In the genomic region with DNA sequence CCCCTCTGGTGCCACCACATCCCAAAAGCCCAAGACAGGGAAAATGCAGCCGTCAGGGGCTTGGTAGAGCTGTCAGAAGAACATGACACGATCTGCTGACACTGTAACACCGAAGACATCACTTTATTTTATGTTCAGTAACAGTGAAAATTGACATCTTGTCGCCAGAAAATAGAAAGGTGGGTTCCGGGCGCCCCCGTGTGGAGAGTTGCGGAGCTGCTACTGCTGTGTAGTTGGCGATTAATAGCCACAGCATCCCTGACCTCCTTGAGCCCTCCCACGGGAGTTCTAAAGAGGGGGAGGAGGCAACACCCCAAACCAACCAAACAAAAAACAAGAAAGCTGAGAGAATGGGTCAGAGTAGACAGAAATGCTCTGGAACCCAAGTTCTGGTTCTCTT, we compare ENCODE assay signal across 8 mouse cellular contexts. TPM values are rescaled to one million over a fixed set of nuclear protein-coding genes. Genes with fewer than 3 reads are reported as not detected.
DNase-seq lines count a peak whose midpoint lies in the region; ATAC-seq lines count a peak whose summit lies in the region.

No protein-coding gene starts in this region.

- no peak overlapping the region for H3K4me2 ChIP-seq in limb, embryonic 11.5 days (ENCODE audit: low read depth, severe bottlenecking)

- H3K36me3 ChIP-seq in forebrain, embryonic 10.5 days (replicated peaks) = peaks cover 64% of the 10 kb centered on the region
- H3K36me3 ChIP-seq in limb, embryonic 11.5 days (ENCODE audit: control insufficient read depth, insufficient read depth, low read length) = no peaks in the 10 kb centered on the region
- no peaks in the 10 kb centered on the region for H3K36me3 ChIP-seq in splenic B cell, adult 2 months (ENCODE audit: control insufficient read depth, insufficient read depth, low read length, poor library complexity, severe bottlenecking)

- H3K9me3 ChIP-seq in forebrain, embryonic 10.5 days = no peaks in the 10 kb centered on the region
- H3K9me3 ChIP-seq in limb, embryonic 11.5 days (ENCODE audit: control insufficient read depth, low read length) = no peaks in the 10 kb centered on the region

- H3K27ac ChIP-seq in forebrain, embryonic 10.5 days = no peak overlapping the region; the same call in 1 of the 2 replicates
- no peak overlapping the region for H3K27ac ChIP-seq in limb, embryonic 11.5 days (replicated peaks; ENCODE audit: low read depth, low read length)

- WGBS in forebrain, embryonic 10.5 days = 7% methylated on average over 10 of the region's 10 CpGs
- 4% methylated on average over 10 of the region's 10 CpGs for WGBS in limb, embryonic 11.5 days

- H3K4me1 ChIP-seq in forebrain, embryonic 10.5 days = peaks cover 58% of the 10 kb centered on the region
- H3K4me1 ChIP-seq in limb, embryonic 11.5 days (ENCODE audit: control insufficient read depth, insufficient read depth, low read length) = no peaks in the 10 kb centered on the region

- H3K4me3 ChIP-seq in forebrain, embryonic 10.5 days = no peak overlapping the region
- H3K4me3 ChIP-seq in limb, embryonic 11.5 days (ENCODE audit: low read depth, low read length) = no peak overlapping the region

- intact Hi-C loops in heart, postnatal 25 days (cut with DNase I) = loop anchor here (1.0 to 10.0 kb wide), 2 partner anchors 107 to 420 kb away; no protein-coding TSS in a partner anchor

- no peak for ATAC-seq in limb, embryonic 11.5 days (ENCODE audit: insufficient number of reproducible peaks, low FRiP score, low TSS enrichment, low read depth)
- peak; percentile 60 for ATAC-seq in monocyte, adult 5-6 weeks (replicated peaks; ENCODE audit: insufficient number of reproducible peaks, low FRiP score, low TSS enrichment, poor library complexity, severe bottlenecking)

- H3K9ac ChIP-seq in limb, embryonic 11.5 days (ENCODE audit: low read length) = no peak overlapping the region

- peak; percentile 40 for DNase-seq in heart, adult 8-10 months (ENCODE audit: low spot score)
- no peak for DNase-seq in heart, postnatal 25 days (ENCODE audit: low spot score)
- DNase-seq in brain, adult 2 months (ENCODE audit: low read depth, low spot score) = peak; percentile 67
- peak; percentile 83 for DNase-seq in forebrain, embryonic 10.5 days (ENCODE audit: extremely low spot score, low spot score)
- DNase-seq in induced T-regulatory cell, adult 2 months (ENCODE audit: low read depth) = peak; percentile 74
- peak; percentile 92 for DNase-seq in limb, embryonic 11.5 days (ENCODE audit: low spot score)
- peak; percentile 75 for DNase-seq in splenic B cell, adult 2 months (ENCODE audit: low read depth, low spot score)

- peaks cover 36% of the 10 kb centered on the region for H3K27me3 ChIP-seq in forebrain, embryonic 10.5 days (ENCODE audit: poor library complexity, severe bottlenecking)
- peaks cover 15% of the 10 kb centered on the region; the same call in 1 of the 2 replicates for H3K27me3 ChIP-seq in limb, embryonic 11.5 days (ENCODE audit: control insufficient read depth, insufficient read depth, low read length)
- no peaks in the 10 kb centered on the region for H3K27me3 ChIP-seq in splenic B cell, adult 2 months (ENCODE audit: control insufficient read depth, insufficient read depth, low read length, poor library complexity, severe bottlenecking)

RNA-seq across cellular contexts. Expression of gene Magoh, which starts 34.6 kb away (rescaled TPM):
- 10 to 100 TPM; 39.3 to 42.4 (median 41.4) TPM for total RNA-seq in heart, adult 8-10 months (2022)
- total RNA-seq in heart, postnatal 25 days (2021) = 10 to 100 TPM; 42.2 to 47.8 TPM
- polyA plus RNA-seq in forebrain, embryonic 10.5 days (2016; fragmentation: Nextera tagmentation; extraction: Ambion mirVana) = 245 and 247 TPM in 2 replicates
- 284 and 285 TPM in 2 replicates for polyA plus RNA-seq in limb, embryonic 11.5 days (2014; fragmentation: Nextera tagmentation; extraction: Ambion mirVana)
- 160 to 206 TPM (median 163 TPM) in 3 replicates for total RNA-seq in monocyte, adult 5-6 weeks (2017)

RNA-seq across cellular contexts. Expression of gene Lrp8, which starts 42.9 kb away (rescaled TPM):
- total RNA-seq in heart, adult 8-10 months (2022) = 1 to 10 TPM in 2 of 4 experiments, under 1 TPM in 2; 0.41 to 1.3 (median 1.1) TPM
- total RNA-seq in heart, postnatal 25 days (2021) = 1 to 10 TPM in 1 of 2 experiments, under 1 TPM in 1; 0.75 to 1.6 TPM
- polyA plus RNA-seq in forebrain, embryonic 10.5 days (2016; fragmentation: Nextera tagmentation; extraction: Ambion mirVana) = 11.2 and 11.3 TPM in 2 replicates
- polyA plus RNA-seq in limb, embryonic 11.5 days (2014; fragmentation: Nextera tagmentation; extraction: Ambion mirVana) = 5.0 and 8.9 TPM in 2 replicates
- total RNA-seq in monocyte, adult 5-6 weeks (2017) = 0.68 to 3.7 TPM (median 1.2 TPM) in 3 replicates

RNA-seq across cellular contexts. Expression of gene 0610037L13Rik, which starts 44.6 kb away (rescaled TPM):
- total RNA-seq in heart, adult 8-10 months (2022) = 10 to 100 TPM; 46.1 to 56.8 (median 50.3) TPM
- 10 to 100 TPM; 52.3 to 57.1 TPM for total RNA-seq in heart, postnatal 25 days (2021)
- polyA plus RNA-seq in forebrain, embryonic 10.5 days (2016; fragmentation: Nextera tagmentation; extraction: Ambion mirVana) = 102 and 105 TPM in 2 replicates
- 123 and 130 TPM in 2 replicates for polyA plus RNA-seq in limb, embryonic 11.5 days (2014; fragmentation: Nextera tagmentation; extraction: Ambion mirVana)
- 42.0 to 51.1 TPM (median 43.1 TPM) in 3 replicates for total RNA-seq in monocyte, adult 5-6 weeks (2017)
